Mouse (Mus musculus): ENCODE results near the gene Dennd5b. TPM values are rescaled to one million over a fixed set of nuclear protein-coding genes. Genes with fewer than 3 reads are reported as not detected.
"Not testable (repeated sequence)": the region's sequence is repeated elsewhere in the genome, so short reads cannot be mapped to it uniquely, and the experiment has no call there.

Gene Dennd5b
- polyA plus RNA-seq, 1 experiment from 2014 or later = 6.7 TPM

GRCm38 (mm10) chr6:149131111-149131510 is 29.6 kb upstream of the Dennd5b start:
- no peak overlapping the region for H3K9ac ChIP-seq
- no peak overlapping the region for H3K27ac ChIP-seq
- H3K4me2 ChIP-seq (replicated peaks) = no peak overlapping the region
- peaks cover 11% of the 10 kb centered on the region for H3K4me1 ChIP-seq
- H3K4me3 ChIP-seq = no peak overlapping the region
- no peaks in the 10 kb centered on the region for H3K27me3 ChIP-seq
- no peak for ATAC-seq (ENCODE audit: low FRiP score, low read depth)
- WGBS = 27% methylated on average over 3 of the region's 3 CpGs
- H3K36me3 ChIP-seq = no peaks in the 10 kb centered on the region
- no peaks in the 10 kb centered on the region for H3K9me3 ChIP-seq

- not testable (repeated sequence) for H3K4me1 ChIP-seq; H3K27me3 ChIP-seq; H3K9me3 ChIP-seq; H3K27ac ChIP-seq; ATAC-seq (ENCODE audit: low FRiP score, low read depth); H3K36me3 ChIP-seq; H3K4me3 ChIP-seq; H3K4me2 ChIP-seq (replicated peaks); H3K9ac ChIP-seq
- 90% methylated on average over 8 of the region's 8 CpGs for WGBS
Observed at GRCm38 (mm10) chr6:149129870-149130269, 28.4 kb upstream of the Dennd5b start, which contains the start of gene Gm10203. Gene Gm10203, plus strand, starts transcription at chr6:149130170.

- ATAC-seq (ENCODE audit: low FRiP score, low read depth) = no peak
- H3K4me3 ChIP-seq = no peak overlapping the region
- no peak overlapping the region for H3K27ac ChIP-seq
- no peaks in the 10 kb centered on the region for H3K27me3 ChIP-seq
- no peaks in the 10 kb centered on the region for H3K4me1 ChIP-seq
- no peak overlapping the region for H3K9ac ChIP-seq
- no peak overlapping the region for H3K4me2 ChIP-seq (replicated peaks)
- 70% methylated on average over 4 of the region's 4 CpGs for WGBS
- no peaks in the 10 kb centered on the region for H3K9me3 ChIP-seq
- no peaks in the 10 kb centered on the region for H3K36me3 ChIP-seq
Observed at GRCm38 (mm10) chr6:149126675-149127074, 25.2 kb upstream of the Dennd5b start.

GRCm38 (mm10) chr6:149123042-149123441 is 21.6 kb upstream of the Dennd5b start:
- ATAC-seq (ENCODE audit: low FRiP score, low read depth) = no peak
- H3K9ac ChIP-seq = no peak overlapping the region
- H3K36me3 ChIP-seq = no peaks in the 10 kb centered on the region
- H3K4me2 ChIP-seq (replicated peaks) = no peak overlapping the region
- H3K27ac ChIP-seq = no peak overlapping the region
- H3K4me3 ChIP-seq = no peak overlapping the region
- WGBS = 79% methylated on average over 3 of the region's 3 CpGs
- no peaks in the 10 kb centered on the region for H3K4me1 ChIP-seq
- no peaks in the 10 kb centered on the region for H3K27me3 ChIP-seq
- no peaks in the 10 kb centered on the region for H3K9me3 ChIP-seq

GRCm38 (mm10) chr6:149119853-149120252 is 18.4 kb upstream of the Dennd5b start:
- no peak overlapping the region for H3K4me2 ChIP-seq (replicated peaks)
- no peaks in the 10 kb centered on the region for H3K4me1 ChIP-seq
- H3K4me3 ChIP-seq = no peak overlapping the region
- H3K27me3 ChIP-seq = no peaks in the 10 kb centered on the region
- H3K27ac ChIP-seq = no peak overlapping the region
- no peak overlapping the region; the same call in 1 of the 2 replicates for H3K9ac ChIP-seq
- 41% methylated on average over 2 of the region's 2 CpGs for WGBS
- no peaks in the 10 kb centered on the region for H3K9me3 ChIP-seq
- no peaks in the 10 kb centered on the region for H3K36me3 ChIP-seq
- peak; percentile 36; the same call in 1 of the 2 replicates for ATAC-seq (ENCODE audit: low FRiP score, low read depth)

- ATAC-seq (ENCODE audit: low FRiP score, low read depth) = no peak
- H3K4me2 ChIP-seq (replicated peaks) = no peak overlapping the region
- no peaks in the 10 kb centered on the region for H3K27me3 ChIP-seq
- no peak overlapping the region; the same call in 1 of the 2 replicates for H3K9ac ChIP-seq
- no peaks in the 10 kb centered on the region for H3K36me3 ChIP-seq
- H3K9me3 ChIP-seq = no peaks in the 10 kb centered on the region
- H3K27ac ChIP-seq = no peak overlapping the region
- H3K4me3 ChIP-seq = no peak overlapping the region
- WGBS = 74% methylated on average over 2 of the region's 2 CpGs
- no peaks in the 10 kb centered on the region for H3K4me1 ChIP-seq
Observed at GRCm38 (mm10) chr6:149118935-149119334, 17.5 kb upstream of the Dennd5b start.

GRCm38 (mm10) chr6:149116992-149117391 is 15.5 kb upstream of the Dennd5b start:
- H3K27me3 ChIP-seq = no peaks in the 10 kb centered on the region
- no peak overlapping the region for H3K9ac ChIP-seq
- H3K4me1 ChIP-seq = no peaks in the 10 kb centered on the region
- no peak overlapping the region for H3K27ac ChIP-seq
- no peak for ATAC-seq (ENCODE audit: low FRiP score, low read depth)
- no peak overlapping the region for H3K4me2 ChIP-seq (replicated peaks)
- H3K9me3 ChIP-seq = no peaks in the 10 kb centered on the region
- H3K36me3 ChIP-seq = no peaks in the 10 kb centered on the region
- H3K4me3 ChIP-seq = no peak overlapping the region

GRCm38 (mm10) chr6:149108909-149109308 is 7.4 kb upstream of the Dennd5b start:
- H3K4me3 ChIP-seq = no peak overlapping the region
- H3K4me2 ChIP-seq (replicated peaks) = no peak overlapping the region
- H3K27me3 ChIP-seq = no peaks in the 10 kb centered on the region
- ATAC-seq (ENCODE audit: low FRiP score, low read depth) = no peak
- H3K36me3 ChIP-seq = no peaks in the 10 kb centered on the region
- no peaks in the 10 kb centered on the region for H3K9me3 ChIP-seq
- WGBS = 80% methylated on average over 2 of the region's 2 CpGs
- H3K27ac ChIP-seq = no peak overlapping the region
- no peak overlapping the region for H3K9ac ChIP-seq
- H3K4me1 ChIP-seq = no peaks in the 10 kb centered on the region

GRCm38 (mm10) chr6:149107615-149108014 is 6.1 kb upstream of the Dennd5b start:
- Histone ChIP-seq H3K27me3 (no peaks in the 10 kb centered on the region), H3K9ac (no peak overlapping the region), H3K4me1 (no peaks in the 10 kb centered on the region), H3K36me3 (no peaks in the 10 kb centered on the region), H3K4me3 (no peak overlapping the region), H3K27ac (no peak overlapping the region), H3K4me2 (replicated peaks) (no peak overlapping the region), H3K9me3 (no peaks in the 10 kb centered on the region)
- WGBS = 78% methylated on average over 3 of the region's 3 CpGs
- ATAC-seq (ENCODE audit: low FRiP score, low read depth) = no peak

GRCm38 (mm10) chr6:149103451-149103850 is 2.0 kb upstream of the Dennd5b start:
- 88% methylated on average over 1 of the region's 1 CpGs for WGBS
- Histone ChIP-seq H3K27ac (no peak overlapping the region), H3K36me3 (no peaks in the 10 kb centered on the region), H3K4me2 (replicated peaks) (no peak overlapping the region), H3K4me1 (no peaks in the 10 kb centered on the region), H3K9ac (no peak overlapping the region), H3K27me3 (no peaks in the 10 kb centered on the region), H3K9me3 (no peaks in the 10 kb centered on the region), H3K4me3 (no peak overlapping the region)
- ATAC-seq (ENCODE audit: low FRiP score, low read depth) = no peak

- Histone ChIP-seq H3K4me3 (peak overlapping the region; percentile 83), H3K27me3 (no peaks in the 10 kb centered on the region), H3K9ac (peak overlapping the region; percentile 93), H3K9me3 (no peaks in the 10 kb centered on the region), H3K4me2 (replicated peaks) (peak overlapping the region; percentile 88), H3K36me3 (no peaks in the 10 kb centered on the region), H3K27ac (peak overlapping the region; percentile 89; the same call in 1 of the 2 replicates), H3K4me1 (no peaks in the 10 kb centered on the region)
- WGBS = 14% methylated on average over 7 of the region's 7 CpGs
- ATAC-seq (ENCODE audit: low FRiP score, low read depth) = no peak
Observed at GRCm38 (mm10) chr6:149101943-149102243, 413 bp upstream of the Dennd5b start.

- 2% methylated on average over 52 of the region's 52 CpGs for WGBS
- Histone ChIP-seq H3K4me2 (replicated peaks) (peak overlapping the region; percentile 88), H3K4me3 (peak overlapping the region; percentile 83), H3K36me3 (no peaks in the 10 kb centered on the region), H3K27ac (peak overlapping the region; percentile 89), H3K9me3 (no peaks in the 10 kb centered on the region), H3K27me3 (no peaks in the 10 kb centered on the region), H3K9ac (peak overlapping the region; percentile 93), H3K4me1 (no peaks in the 10 kb centered on the region)
- ATAC-seq (ENCODE audit: low FRiP score, low read depth) = peak; percentile 55; the same call in 1 of the 2 replicates
Observed at GRCm38 (mm10) chr6:149100174-149101075, 1.1 kb downstream of the Dennd5b start.

GRCm38 (mm10) chr6:149098993-149099392 is 2.5 kb downstream of the Dennd5b start:
- Histone ChIP-seq H3K4me3 (no peak overlapping the region), H3K27me3 (no peaks in the 10 kb centered on the region), H3K9me3 (no peaks in the 10 kb centered on the region), H3K27ac (no peak overlapping the region), H3K4me2 (replicated peaks) (no peak overlapping the region), H3K9ac (no peak overlapping the region), H3K4me1 (no peaks in the 10 kb centered on the region), H3K36me3 (no peaks in the 10 kb centered on the region)
- no peak for ATAC-seq (ENCODE audit: low FRiP score, low read depth)

All from limb, embryonic 13.5 days (tissue).